Mouse (Mus musculus) kidney, adult 2 months (tissue): ENCODE results near the gene Bcl2l13.

Experiments
- CTCF ChIP-seq: fragments of 200-500 bp; conservative IDR thresholded peaks from 2 replicates; pipeline ENCODE4 v1.5.1; 2011; ENCODE audit warnings: low read depth, mild to moderate bottlenecking, control low read depth, low read length, moderate library complexity, mixed read lengths; ENCODE audit not compliant: insufficient read depth, insufficient read length
- POLR2A ChIP-seq: fragments of 200-500 bp; IDR thresholded peaks from one replicate; pipeline ENCODE4 v1.6.1; 2011; ENCODE audit warnings: low read depth, low read length, control low read depth

GRCm38 (mm10) chr6:120840258-120840657 is 4.2 kb downstream of the Bcl2l13 start:
- TF ChIP-seq CTCF (no peak), POLR2A (no peak)
